Mouse (Mus musculus) small intestine, adult 2 months (tissue): ENCODE data around the gene Dram1. TPM values are rescaled to one million over a fixed set of nuclear protein-coding genes. Genes with fewer than 3 reads are reported as not detected.

Experiments used
- H3K27ac ChIP-seq: fragments of 200-500 bp; 2 replicates; pipeline ENCODE4 v1.5.1; 2012; ENCODE audit warnings: low read depth, low read length, control low read depth, inconsistent platforms; ENCODE audit not compliant: insufficient read depth
- H3K27me3 ChIP-seq: fragments of 200-500 bp; 2 replicates; pipeline ENCODE4 v1.6.1; 2012; ENCODE audit warnings: mild to moderate bottlenecking, moderate library complexity, low read length, inconsistent platforms; ENCODE audit not compliant: control insufficient read depth, insufficient read depth
- H3K36me3 ChIP-seq: fragments of 200-500 bp; 2 replicates; pipeline ENCODE4 v1.6.1; 2012; ENCODE audit warnings: mild to moderate bottlenecking, low read length, control low read depth, inconsistent platforms; ENCODE audit not compliant: control insufficient read depth, insufficient read depth
- H3K4me1 ChIP-seq: fragments of 200-500 bp; 2 replicates; pipeline ENCODE4 v1.6.1; 2012; ENCODE audit warnings: low read length, inconsistent platforms, mixed read lengths; ENCODE audit not compliant: control insufficient read depth, insufficient read depth, insufficient read length
- H3K4me3 ChIP-seq: fragments of 200-500 bp; 2 replicates; pipeline ENCODE4 v1.5.1; 2012; ENCODE audit warnings: low read depth, mild to moderate bottlenecking, control low read depth, inconsistent platforms, low read length, moderate library complexity
- CTCF ChIP-seq: fragments of 200-500 bp; IDR thresholded peaks from 2 replicates; pipeline ENCODE4 v1.5.1; 2012; ENCODE audit warnings: low read depth, mild to moderate bottlenecking, control low read depth, inconsistent platforms, low read length, moderate library complexity, mixed read lengths; ENCODE audit not compliant: insufficient replicate concordance, insufficient read length; ENCODE audit errors: extremely low read depth
- POLR2A ChIP-seq: fragments of 200-500 bp; IDR thresholded peaks from 2 replicates; pipeline ENCODE4 v1.6.1; 2012; ENCODE audit warnings: low read depth, mild to moderate bottlenecking, control low read depth, inconsistent platforms, low read length, moderate library complexity
- WGBS: fragments of 180-500 bp; shearing (Covaris S2); methylation state at CpG from one replicate; pipeline ENCODE4 v1.1.7; 2018; 5-methylcytosine and 5-hydroxymethylcytosine counted together
- polyA plus RNA-seq: library from polyadenylated mRNA; depleted of rRNA; stranded (reverse); fragments of >200 nt; gene quantifications from 2 replicates; pipeline ENCODE4 v1.2.3, GENCODE M21; 2012

Gene Dram1
- polyA plus RNA-seq, 1 experiment, result 3.6 TPM

DNA sequence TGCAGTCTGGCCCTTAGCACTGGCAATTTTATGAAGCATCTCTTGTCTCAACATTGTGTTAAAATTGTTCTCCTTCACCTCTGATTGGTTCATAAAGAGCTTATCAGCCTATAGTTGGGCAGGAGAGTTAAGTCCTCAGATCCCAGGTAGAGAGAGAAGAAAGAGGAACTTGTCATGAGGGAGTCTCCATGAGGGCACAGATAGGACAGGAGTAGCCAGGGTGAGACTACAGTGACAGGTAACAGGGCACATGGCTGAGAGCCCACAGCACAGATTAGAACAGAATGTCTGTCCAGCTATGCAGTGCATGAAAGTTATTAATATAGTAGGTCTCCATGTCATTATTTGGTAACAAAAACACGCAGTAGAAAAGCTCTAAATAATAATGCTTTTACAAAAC, 16.7 kb downstream of the Dram1 start:
- no peak overlapping the region for H3K4me3 ChIP-seq
- WGBS, result 80% methylated on average over 1 of the region's 1 CpGs
- TF ChIP-seq POLR2A (no peak), CTCF (no peak)
- H3K27ac ChIP-seq, result no peak overlapping the region
- no peaks in the 10 kb centered on the region for H3K4me1 ChIP-seq
- no peaks in the 10 kb centered on the region for H3K36me3 ChIP-seq
- H3K27me3 ChIP-seq, result no peaks in the 10 kb centered on the region

GRCm38 (mm10) chr10:88356983-88357559, 21.8 kb downstream of the Dram1 start:
- TF ChIP-seq POLR2A, result no peak; the same call in 1 of the 2 replicates
- TF ChIP-seq CTCF, result no peak
- Histone ChIP-seq H3K27me3 (no peaks in the 10 kb centered on the region), H3K36me3 (no peaks in the 10 kb centered on the region), H3K27ac (no peak overlapping the region; the same call in 1 of the 2 replicates), H3K4me3 (peak overlapping the region; percentile 64), H3K4me1 (peaks cover 5% of the 10 kb centered on the region; the same call in 1 of the 2 replicates)
- WGBS, result 2% methylated on average over 47 of the region's 47 CpGs

- Histone ChIP-seq H3K27me3 (no peaks in the 10 kb centered on the region), H3K4me1 (peaks cover 5% of the 10 kb centered on the region; the same call in 1 of the 2 replicates), H3K36me3 (no peaks in the 10 kb centered on the region), H3K4me3 (peak overlapping the region; percentile 64), H3K27ac (no peak overlapping the region; the same call in 1 of the 2 replicates)
- 14% methylated on average over 21 of the region's 21 CpGs for WGBS
- TF ChIP-seq CTCF (no peak), POLR2A (no peak)
These were observed 22.5 kb downstream of the Dram1 start for GRCm38 (mm10) chr10:88356114-88356982.

DNA sequence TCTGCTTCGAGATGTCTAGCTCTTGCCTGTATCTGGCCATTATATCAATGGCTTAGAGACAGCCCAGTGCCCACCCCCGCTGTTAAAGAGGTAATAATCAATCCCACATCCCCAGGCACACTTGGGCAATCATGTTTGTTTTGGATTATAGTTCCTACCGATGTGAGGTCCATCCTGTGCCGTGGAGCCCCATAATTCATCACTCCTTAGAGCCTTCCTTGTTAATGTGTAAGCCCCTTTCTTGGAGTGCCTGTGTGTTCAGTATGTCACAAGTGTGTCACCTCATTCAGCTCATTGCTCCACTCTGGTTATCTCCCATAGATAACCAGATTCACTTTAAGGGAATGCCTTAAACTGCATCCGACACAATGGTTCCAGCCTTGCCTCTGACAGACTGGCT, 24.3 kb downstream of the Dram1 start:
- Histone ChIP-seq H3K27ac (no peak overlapping the region), H3K4me3 (no peak overlapping the region), H3K27me3 (no peaks in the 10 kb centered on the region), H3K4me1 (peaks cover 5% of the 10 kb centered on the region; the same call in 1 of the 2 replicates), H3K36me3 (no peaks in the 10 kb centered on the region)
- TF ChIP-seq CTCF (no peak), POLR2A (no peak)
- WGBS, result 29% methylated on average over 5 of the region's 5 CpGs

DNA sequence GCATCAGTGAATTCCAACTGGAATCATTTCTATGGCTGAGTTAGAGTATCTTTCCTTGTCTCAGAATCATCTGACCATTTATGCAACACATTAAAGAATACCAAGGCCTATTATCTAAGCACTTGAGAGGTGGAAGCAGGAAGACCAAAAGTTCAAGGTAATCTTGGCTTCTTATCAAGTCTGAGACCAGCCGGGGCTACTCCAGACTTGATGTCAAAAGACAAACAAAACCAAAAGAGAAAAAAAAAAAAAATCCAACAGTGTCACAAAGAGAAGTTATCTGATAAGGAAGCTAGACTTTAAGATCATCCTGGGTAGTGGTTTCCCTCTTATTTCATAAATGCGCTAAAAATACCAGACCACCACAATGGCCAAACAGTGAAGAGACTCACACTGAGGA, 26.3 kb downstream of the Dram1 start:
- Histone ChIP-seq H3K4me3 (no peak overlapping the region), H3K27ac (0 out of 2 replicates have a peak overlapping the region, but pooled peaks have one; percentile 26), H3K27me3 (no peaks in the 10 kb centered on the region), H3K36me3 (no peaks in the 10 kb centered on the region), H3K4me1 (peaks cover 5% of the 10 kb centered on the region; the same call in 1 of the 2 replicates)
- no peak for TF ChIP-seq POLR2A
- no peak for TF ChIP-seq CTCF
- 47% methylated on average over 2 of the region's 2 CpGs for WGBS

DNA sequence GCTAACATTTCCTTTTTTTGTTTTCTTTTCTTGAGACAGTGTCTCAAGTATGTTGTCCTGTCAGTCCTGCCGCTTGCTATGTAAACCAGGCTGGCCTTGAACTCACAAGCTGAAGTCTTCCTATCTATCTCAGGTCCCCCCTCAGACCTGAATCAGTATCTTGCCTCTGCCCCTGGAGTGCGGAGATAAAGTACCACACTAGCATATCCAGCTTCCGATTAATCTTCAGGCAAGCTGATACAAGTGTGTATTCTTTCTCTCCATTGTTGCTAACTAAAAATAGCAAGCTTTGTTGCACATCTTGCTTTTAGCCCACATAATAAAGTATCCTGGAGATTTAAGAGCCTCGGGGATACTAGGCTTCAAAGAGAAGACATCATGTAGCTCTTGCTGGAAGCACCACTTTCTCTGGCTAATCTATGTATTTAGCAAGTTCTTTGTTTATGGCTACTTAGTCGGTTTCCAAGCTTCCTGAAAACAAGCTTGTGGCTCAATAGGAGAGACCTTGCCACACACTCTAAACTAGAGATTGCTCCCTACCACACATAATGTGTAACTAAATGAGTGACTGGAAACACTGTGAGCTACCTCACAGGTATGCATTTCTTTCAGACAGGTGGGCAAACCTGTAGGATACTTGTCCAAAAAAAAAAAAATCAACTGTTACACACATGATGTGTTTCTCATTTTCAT, 27.3 kb downstream of the Dram1 start:
- TF ChIP-seq CTCF (no peak), POLR2A (no peak)
- Histone ChIP-seq H3K4me1 (peaks cover 2% of the 10 kb centered on the region; the same call in 1 of the 2 replicates), H3K27me3 (no peaks in the 10 kb centered on the region), H3K36me3 (no peaks in the 10 kb centered on the region), H3K4me3 (no peak overlapping the region), H3K27ac (no peak overlapping the region)
- 53% methylated on average over 5 of the region's 5 CpGs for WGBS
